Mouse (Mus musculus) heart, adult 9 months (tissue): ENCODE results near the gene Ak4.

Experiments used
- DNase-seq, 2 experiments: peaks; one replicate each; pipeline ENCODE4 v3.0.0; 2022; ENCODE audit warnings: low spot score in 2 of 2

Ak4 gene

GRCm38 (mm10) chr4:101459358-101459757, 40.3 kb downstream of the Ak4 start:
- no peak for DNase-seq

GRCm38 (mm10) chr4:101460114-101460513, 41.0 kb downstream of the Ak4 start:
- DNase-seq = no peak

GRCm38 (mm10) chr4:101462065-101462464, 43.0 kb downstream of the Ak4 start:
- no peak for DNase-seq

- no peak for DNase-seq
Observed at GRCm38 (mm10) chr4:101466264-101466663, 47.2 kb downstream of the Ak4 start.

- no peak for DNase-seq
Observed at GRCm38 (mm10) chr4:101469242-101469641, 50.2 kb downstream of the Ak4 start.

- DNase-seq = no peak
Observed at GRCm38 (mm10) chr4:101470543-101470942, 51.5 kb downstream of the Ak4 start.

GRCm38 (mm10) chr4:101472767-101473166, 53.7 kb downstream of the Ak4 start:
- DNase-seq = peak in 1 of 2 experiments; percentile 21

- peak in 1 of 2 experiments; percentile 27 for DNase-seq
Observed at GRCm38 (mm10) chr4:101490320-101490917, 71.3 kb downstream of the Ak4 start.

GRCm38 (mm10) chr4:101491704-101492103, 72.6 kb downstream of the Ak4 start:
- no peak for DNase-seq

GRCm38 (mm10) chr4:101493611-101494197, 74.6 kb downstream of the Ak4 start:
- no peak for DNase-seq

GRCm38 (mm10) chr4:101496188-101496533, 77.1 kb downstream of the Ak4 start:
- DNase-seq = no peak

GRCm38 (mm10) chr4:101496534-101497237, 77.6 kb downstream of the Ak4 start, which contains the start of gene Dnajc6:
TSS of gene Dnajc6 (plus strand) at chr4:101496648.
- DNase-seq = no peak

GRCm38 (mm10) chr4:101497336-101497735, 78.3 kb downstream of the Ak4 start:
- no peak for DNase-seq

GRCm38 (mm10) chr4:101504470-101505007, 85.5 kb downstream of the Ak4 start:
- no peak for DNase-seq

- DNase-seq = no peak
Observed at GRCm38 (mm10) chr4:101505966-101506365, 86.9 kb downstream of the Ak4 start.

GRCm38 (mm10) chr4:101506372-101506771, 87.3 kb downstream of the Ak4 start:
- DNase-seq = no peak

- DNase-seq = peak; percentile 5 to 6
Observed at GRCm38 (mm10) chr4:101507571-101508422, 88.7 kb downstream of the Ak4 start.

- no peak for DNase-seq
Observed at GRCm38 (mm10) chr4:101508431-101508830, 89.4 kb downstream of the Ak4 start.

- no peak for DNase-seq
Observed at GRCm38 (mm10) chr4:101508851-101509577, 89.9 kb downstream of the Ak4 start.

GRCm38 (mm10) chr4:101510111-101510903, 91.2 kb downstream of the Ak4 start:
- DNase-seq = no peak

- DNase-seq = no peak
Observed at GRCm38 (mm10) chr4:101510904-101511210, 91.8 kb downstream of the Ak4 start.
